Mouse (Mus musculus): ENCODE measurements around the gene Uqcc3.
"Not testable (repeated sequence)": the region's sequence is repeated elsewhere in the genome, so short reads cannot be mapped to it uniquely, and the experiment has no call there.

DNA sequence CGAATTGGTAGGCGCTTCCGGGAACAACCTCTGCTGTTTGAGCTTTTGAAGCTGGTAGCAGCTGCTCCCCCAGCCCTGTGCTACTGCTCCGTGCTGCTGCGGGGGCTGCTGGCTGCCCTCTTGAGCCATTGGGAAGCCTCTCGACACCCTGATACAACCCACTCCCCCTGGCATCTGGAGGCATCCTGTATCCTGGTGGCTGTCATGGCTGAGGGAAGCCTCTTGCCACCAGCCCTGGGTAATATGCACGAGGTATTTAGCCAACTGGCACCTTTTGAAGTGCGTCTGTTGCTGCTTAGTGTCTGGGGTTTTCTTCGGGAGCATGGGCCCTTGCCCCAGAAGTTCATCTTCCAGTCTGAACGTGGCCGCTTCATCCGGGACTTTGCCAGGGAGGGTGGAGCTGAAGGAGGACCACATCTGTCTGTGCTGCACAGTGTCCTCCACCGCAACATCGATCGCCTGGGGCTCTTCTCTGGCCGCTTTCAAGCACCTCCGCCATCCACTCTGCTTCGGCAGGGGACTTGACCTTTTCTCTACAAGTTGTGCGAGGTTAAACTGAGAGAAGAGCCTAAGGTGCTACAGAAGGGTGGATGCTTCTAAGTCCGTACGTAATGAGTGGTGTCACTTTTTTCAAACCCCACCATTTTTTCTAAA, 16.6 kb upstream of the Uqcc3 start:
- not testable (repeated sequence) for TF ChIP-seq POLR2A (IDR thresholded peaks at IDR 0.05; ENCODE audit: insufficient read depth, low read length); CTCF (IDR thresholded peaks at IDR 0.05; ENCODE audit: low read depth, low read length); EP300 (IDR thresholded peaks at IDR 0.05; ENCODE audit: insufficient read depth, low read depth, low read length)

Measured in ES-Bruce4 (cell line).